Comparison of ENCODE assay signal across 26 mouse cellular contexts in the genomic region with DNA sequence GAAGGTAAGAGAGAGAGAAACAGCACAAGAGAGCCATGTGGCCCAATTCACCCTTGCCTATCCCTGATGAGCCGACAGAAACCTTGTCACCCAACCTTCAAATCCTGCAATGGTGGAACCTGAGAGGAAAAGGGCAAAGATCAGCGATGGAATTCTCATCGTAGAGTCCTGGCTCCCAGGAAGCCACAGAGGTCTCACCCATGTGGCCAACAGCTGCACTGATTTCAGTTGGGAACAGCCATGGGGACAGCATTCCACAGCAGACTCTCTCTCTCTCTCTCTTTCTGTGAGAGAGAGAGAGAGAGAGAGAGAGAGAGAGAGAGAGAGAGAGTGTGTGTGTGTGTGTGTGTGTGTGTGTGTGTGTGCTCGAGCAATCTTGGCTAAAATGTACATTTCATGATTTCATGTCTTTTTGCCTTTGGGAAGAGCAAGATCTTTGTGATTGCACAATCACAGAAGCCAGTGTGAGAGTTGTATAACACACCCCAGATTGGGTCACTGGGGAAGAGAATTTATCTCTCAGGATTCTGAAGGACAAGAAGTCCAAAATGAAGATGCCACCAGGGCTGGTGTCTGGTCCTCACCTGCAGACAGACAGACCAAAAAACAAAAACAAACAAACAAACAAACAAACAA. TPM values are rescaled to one million over a fixed set of nuclear protein-coding genes. Genes with fewer than 3 reads are reported as not detected.
"Had no signal": no experiment of that assay in that cellular context is flagged by ENCODE, and none has a peak within 500 bp of the region (broad histone marks: within the 10 kb centered on the region; RNA-seq: fewer than 3 reads in every experiment).

No protein-coding gene starts in this region.

- H3K27ac ChIP-seq: lung, embryonic 15.5 days; midbrain, embryonic 10.5 days; midbrain, embryonic 12.5 days; midbrain, embryonic 15.5 days; neural tube, embryonic 13.5 days; neural tube, embryonic 15.5 days had no signal

- H3K9ac ChIP-seq: lung, embryonic 15.5 days; midbrain, embryonic 12.5 days; midbrain, embryonic 15.5 days; neural tube, embryonic 13.5 days; neural tube, embryonic 15.5 days had no signal

- H3K9me3 ChIP-seq: lung, embryonic 15.5 days; midbrain, embryonic 10.5 days; midbrain, embryonic 12.5 days; midbrain, embryonic 15.5 days; neural tube, embryonic 13.5 days; neural tube, embryonic 15.5 days had no signal

- H3K4me2 ChIP-seq: lung, embryonic 15.5 days; midbrain, embryonic 12.5 days; midbrain, embryonic 15.5 days; neural tube, embryonic 13.5 days; neural tube, embryonic 15.5 days had no signal

- H3K27me3 ChIP-seq: midbrain, embryonic 15.5 days; neural tube, embryonic 13.5 days; neural tube, embryonic 15.5 days had no signal

- H3K4me3 ChIP-seq: lung, embryonic 15.5 days; midbrain, embryonic 10.5 days; midbrain, embryonic 12.5 days; midbrain, embryonic 15.5 days; neural tube, embryonic 13.5 days; neural tube, embryonic 15.5 days had no signal

- ATAC-seq: midbrain, embryonic 15.5 days had no signal

- DNase-seq: lung, adult 18-20 months; lung, postnatal 10 days; lung, postnatal 4 days; retina, postnatal 1 day; right cerebral cortex, adult 18-20 months; right cerebral cortex, postnatal 25 days; right cerebral cortex, postnatal 4 days; spleen, adult 18-20 months; thymus, adult 18-20 months; thymus, postnatal 14 days; thymus, postnatal 36 days had no signal

- H3K36me3 ChIP-seq: lung, embryonic 15.5 days; midbrain, embryonic 10.5 days; midbrain, embryonic 12.5 days; midbrain, embryonic 15.5 days; neural tube, embryonic 13.5 days; neural tube, embryonic 15.5 days had no signal

RNA-seq across cellular contexts. Expression of gene Enpp7, which starts 13.6 kb away (rescaled TPM):
- total RNA-seq: megakaryocyte, adult 5-6 weeks; megakaryocyte-erythroid progenitor cell, adult 5-6 weeks; midbrain, postnatal 0 days; monocyte, adult 5-6 weeks had no signal
- polyA plus RNA-seq: liver, embryonic 16.5 days; lung, embryonic 15.5 days; midbrain, embryonic 10.5 days; midbrain, embryonic 12.5 days; midbrain, embryonic 15.5 days; midbrain, postnatal 0 days; neural tube, embryonic 11.5 days; neural tube, embryonic 13.5 days; neural tube, embryonic 15.5 days; stomach, embryonic 14.5 days; stomach, embryonic 16.5 days; thymus, postnatal 0 days had no signal
